Mouse (Mus musculus) stomach, embryonic 16.5 days (tissue): ENCODE measurements at regions not wholly inside any gene's neighbourhood (a gene's known extent, or its start where the extent isn't known, plus 50 kb on each side); places are given as distances from the start of the nearest gene placed in this dataset.

Experiments
- ATAC-seq: fragments of 200-750 bp; cut with Nextera tagmentation; 2 replicates; pipeline ENCODE4 v1.8.0; 2017; ENCODE audit warnings: moderate number of reproducible peaks, moderate TSS enrichment; ENCODE audit not compliant: insufficient read depth, low FRiP score
- H3K27ac ChIP-seq: fragments of 300-500 bp; sonication (generic); 2 replicates; pipeline ENCODE4 v1.5.1; 2014; ENCODE audit warnings: low read length
- H3K27me3 ChIP-seq: fragments of 300-500 bp; sonication (generic); 2 replicates; pipeline ENCODE4 v1.6.1; 2014; ENCODE audit warnings: low read length, control low read depth, mixed read lengths; ENCODE audit not compliant: control insufficient read depth, insufficient read depth
- H3K36me3 ChIP-seq: fragments of 300-500 bp; sonication (generic); 2 replicates; pipeline ENCODE4 v1.6.1; 2014; ENCODE audit warnings: low read length; ENCODE audit not compliant: control insufficient read depth, insufficient read depth
- H3K4me1 ChIP-seq: fragments of 300-500 bp; sonication (generic); 2 replicates; pipeline ENCODE4 v1.6.1; 2014; ENCODE audit warnings: low read length, control low read depth, mixed read lengths; ENCODE audit not compliant: control insufficient read depth, insufficient read depth
- H3K4me2 ChIP-seq: fragments of 300-500 bp; sonication (generic); 2 replicates; pipeline ENCODE4 v1.6.1; 2014; ENCODE audit warnings: low read depth, low read length, mixed read lengths
- H3K4me3 ChIP-seq: fragments of 300-500 bp; sonication (generic); replicated peaks from 2 replicates; pipeline ENCODE4 v1.5.1; 2014; ENCODE audit warnings: mild to moderate bottlenecking, low read length
- H3K9ac ChIP-seq: fragments of 300-500 bp; sonication (generic); 2 replicates; pipeline ENCODE4 v1.6.1; 2014; ENCODE audit warnings: low read length
- H3K9me3 ChIP-seq: fragments of 300-500 bp; sonication (generic); replicated peaks from 2 replicates; pipeline ENCODE4 v1.6.1; 2016; ENCODE audit warnings: low read length, control low read depth; ENCODE audit not compliant: control insufficient read depth
- WGBS: fragments of 180-500 bp; shearing (Covaris S2); extraction: QIAGEN DNeasy Blood & Tissue Kit; methylation state at CpG from one replicate; pipeline ENCODE4 v1.1.7; 2014; 5-methylcytosine and 5-hydroxymethylcytosine counted together

DNA sequence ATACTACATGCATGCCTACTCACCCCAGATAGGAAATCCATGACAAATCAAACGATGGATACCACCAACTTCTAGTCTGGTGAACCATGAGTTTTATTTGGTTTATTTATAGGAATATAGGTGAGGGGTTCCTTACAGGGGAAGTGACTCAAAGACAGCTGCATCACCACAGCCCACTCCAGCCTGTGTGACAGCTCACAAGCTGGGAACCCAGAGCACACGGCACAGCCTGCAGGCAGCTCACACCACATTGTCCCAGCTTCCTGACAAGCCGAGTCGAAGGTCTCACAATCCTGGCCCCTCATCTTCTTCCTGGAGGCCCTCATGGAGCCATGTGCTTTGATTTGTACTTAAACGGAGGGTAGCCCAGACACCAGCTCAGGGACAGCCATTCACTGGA, 214.7 kb downstream of the Cog6 start:
- Histone ChIP-seq H3K9me3 (peaks cover 3% of the 10 kb centered on the region; the same call in 1 of the 2 replicates), H3K9ac (no peak overlapping the region), H3K27ac (no peak overlapping the region), H3K4me3 (no peak overlapping the region), H3K4me2 (no peak overlapping the region), H3K36me3 (no peaks in the 10 kb centered on the region), H3K4me1 (no peaks in the 10 kb centered on the region), H3K27me3 (no peaks in the 10 kb centered on the region)
- WGBS = 69% methylated on average over 5 of the region's 5 CpGs
- no peak for ATAC-seq

DNA sequence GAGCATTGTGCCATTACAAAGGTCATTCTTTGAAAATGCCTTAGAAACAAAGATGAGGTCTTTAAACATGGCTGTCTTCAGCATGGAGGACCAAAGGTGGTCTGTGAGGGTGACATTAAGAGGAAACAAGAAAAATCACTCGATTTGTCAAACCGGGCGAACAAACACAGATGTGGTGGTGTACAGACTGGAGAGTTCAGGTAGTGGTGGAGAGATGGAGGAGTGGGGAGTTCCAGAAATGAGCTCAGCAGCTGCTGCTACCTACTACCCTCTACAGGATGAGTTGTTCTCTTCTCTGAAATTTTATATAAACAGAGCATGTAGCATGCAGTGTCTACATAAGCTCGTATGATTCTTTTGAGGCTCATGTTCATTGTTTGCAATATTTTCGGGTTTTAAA, 215.6 kb downstream of the Cog6 start:
- Histone ChIP-seq H3K27ac (no peak overlapping the region), H3K36me3 (no peaks in the 10 kb centered on the region), H3K4me3 (no peak overlapping the region), H3K9me3 (peaks cover 3% of the 10 kb centered on the region; the same call in 1 of the 2 replicates), H3K4me1 (no peaks in the 10 kb centered on the region), H3K4me2 (no peak overlapping the region), H3K27me3 (no peaks in the 10 kb centered on the region), H3K9ac (no peak overlapping the region)
- no peak for ATAC-seq
- 85% methylated on average over 5 of the region's 5 CpGs for WGBS

DNA sequence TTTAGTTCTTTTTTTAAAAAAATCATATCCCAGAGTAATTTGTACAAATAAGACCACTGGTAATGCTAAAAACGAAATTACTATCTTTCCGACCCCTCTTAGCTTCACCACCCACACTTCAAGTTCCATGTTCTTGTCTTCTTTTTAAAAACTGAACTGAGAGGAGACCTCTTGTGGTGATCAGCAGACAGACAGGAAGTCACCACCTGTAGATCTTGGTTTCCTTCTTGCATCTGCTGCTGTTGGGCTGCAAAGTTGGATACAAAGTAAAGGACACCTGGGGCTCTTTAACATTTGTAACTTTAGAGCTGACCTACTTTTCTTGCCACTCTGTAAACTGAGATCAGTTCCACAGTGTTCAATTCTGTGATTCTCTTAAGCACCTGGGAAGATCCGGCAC, 216.4 kb downstream of the Cog6 start:
- ATAC-seq = no peak
- H3K27me3 ChIP-seq = no peaks in the 10 kb centered on the region
- no peak overlapping the region for H3K27ac ChIP-seq
- H3K36me3 ChIP-seq = no peaks in the 10 kb centered on the region
- no peak overlapping the region for H3K4me2 ChIP-seq
- WGBS = 75% methylated on average over 3 of the region's 3 CpGs
- H3K4me1 ChIP-seq = no peaks in the 10 kb centered on the region
- H3K9me3 ChIP-seq = peaks cover 3% of the 10 kb centered on the region; the same call in 1 of the 2 replicates
- H3K4me3 ChIP-seq = no peak overlapping the region
- no peak overlapping the region for H3K9ac ChIP-seq

DNA sequence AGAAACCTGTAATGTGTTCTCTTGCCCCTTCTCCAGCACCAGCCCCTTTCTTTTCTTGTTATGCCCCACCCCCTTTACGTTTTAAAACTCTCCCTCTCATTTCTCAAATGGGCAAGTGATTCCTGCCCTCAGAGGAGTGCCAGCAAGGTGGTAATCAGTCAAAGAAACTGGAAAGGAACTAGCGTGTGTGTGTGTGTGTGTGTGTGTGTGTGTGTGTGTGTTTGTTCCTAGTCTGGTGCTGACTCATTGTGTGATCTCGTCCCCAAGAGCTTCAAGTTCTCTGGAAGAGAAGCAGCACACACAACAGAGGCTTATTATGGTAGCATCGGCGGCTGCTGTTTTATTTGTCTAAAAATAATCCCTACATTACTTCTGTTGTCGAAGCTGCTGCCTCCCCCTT, 219.2 kb downstream of the Cog6 start:
- H3K27ac ChIP-seq = no peak overlapping the region
- H3K9me3 ChIP-seq = peaks cover 3% of the 10 kb centered on the region; the same call in 1 of the 2 replicates
- H3K36me3 ChIP-seq = no peaks in the 10 kb centered on the region
- H3K4me2 ChIP-seq = no peak overlapping the region
- H3K4me3 ChIP-seq = no peak overlapping the region
- H3K27me3 ChIP-seq = no peaks in the 10 kb centered on the region
- H3K4me1 ChIP-seq = no peaks in the 10 kb centered on the region
- 14% methylated on average over 6 of the region's 6 CpGs for WGBS
- H3K9ac ChIP-seq = no peak overlapping the region
- ATAC-seq = no peak

DNA sequence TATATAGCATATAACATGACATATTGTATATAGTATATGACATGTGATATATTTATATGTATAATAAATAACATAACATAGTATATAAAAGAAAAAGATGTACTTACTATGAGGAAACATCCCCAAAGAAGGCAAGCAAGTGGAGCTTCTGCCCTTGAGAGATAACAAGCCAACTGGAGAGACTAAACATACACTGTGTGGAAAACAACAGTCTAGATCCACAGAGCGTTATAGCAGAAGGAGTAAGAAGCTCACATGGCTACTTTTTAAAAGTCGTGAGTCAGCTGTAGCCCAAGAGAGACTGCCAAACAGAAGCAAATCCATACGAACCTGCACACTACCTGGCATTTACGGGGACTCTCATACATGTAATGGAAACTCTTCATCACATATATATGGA, 219.9 kb downstream of the Cog6 start:
- Histone ChIP-seq H3K27me3 (no peaks in the 10 kb centered on the region), H3K9ac (no peak overlapping the region), H3K27ac (no peak overlapping the region), H3K9me3 (peaks cover 3% of the 10 kb centered on the region; the same call in 1 of the 2 replicates), H3K4me3 (no peak overlapping the region), H3K4me1 (no peaks in the 10 kb centered on the region), H3K4me2 (no peak overlapping the region), H3K36me3 (no peaks in the 10 kb centered on the region)
- ATAC-seq = no peak
- 76% methylated on average over 4 of the region's 4 CpGs for WGBS

DNA sequence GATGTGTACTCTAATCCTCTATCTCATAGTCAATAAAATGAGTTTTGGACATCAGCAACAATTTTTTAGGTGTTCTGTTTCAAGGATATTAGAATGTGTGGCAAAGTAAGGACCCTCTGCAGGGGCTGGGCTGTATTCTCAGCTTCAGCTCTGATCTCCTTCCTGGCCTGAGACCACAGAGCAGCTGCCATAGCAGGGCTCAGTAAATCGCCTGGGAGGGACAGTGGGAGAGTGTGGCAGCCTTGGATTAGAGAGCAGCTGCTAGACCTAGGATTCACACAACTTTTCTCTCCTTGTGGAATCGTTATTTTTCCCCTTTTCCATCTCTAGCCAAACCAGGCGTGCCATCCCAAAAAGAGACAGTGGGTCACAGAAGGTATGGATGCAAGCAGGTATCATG, 222.8 kb downstream of the Cog6 start:
- Histone ChIP-seq H3K4me1 (no peaks in the 10 kb centered on the region), H3K4me3 (no peak overlapping the region), H3K9me3 (no peaks in the 10 kb centered on the region), H3K27ac (no peak overlapping the region), H3K4me2 (no peak overlapping the region), H3K27me3 (no peaks in the 10 kb centered on the region), H3K36me3 (no peaks in the 10 kb centered on the region), H3K9ac (no peak overlapping the region)
- no peak for ATAC-seq
- 73% methylated on average over 3 of the region's 3 CpGs for WGBS

DNA sequence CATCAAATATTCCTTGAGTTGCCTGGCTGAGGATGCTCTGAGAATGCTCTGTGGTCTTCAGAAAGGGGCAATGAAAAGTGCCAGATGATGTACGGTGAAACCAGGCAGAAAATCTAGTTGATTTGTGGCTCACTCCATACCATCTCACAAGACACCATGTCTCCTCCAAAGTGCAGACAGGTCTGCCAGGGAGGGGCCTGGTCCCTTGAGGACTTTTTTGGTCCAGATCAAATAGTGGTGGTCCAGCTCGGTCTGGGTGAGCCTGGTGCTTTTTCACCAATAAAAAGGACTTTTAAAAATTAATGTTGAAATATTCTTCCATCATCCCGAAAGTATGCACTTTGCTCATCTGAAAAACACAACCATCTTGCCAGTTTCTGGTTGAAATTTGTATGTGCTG, 224.2 kb downstream of the Cog6 start:
- Histone ChIP-seq H3K9ac (no peak overlapping the region), H3K27me3 (no peaks in the 10 kb centered on the region), H3K9me3 (no peaks in the 10 kb centered on the region), H3K27ac (no peak overlapping the region), H3K4me1 (no peaks in the 10 kb centered on the region), H3K4me2 (no peak overlapping the region), H3K4me3 (no peak overlapping the region), H3K36me3 (no peaks in the 10 kb centered on the region)
- 86% methylated on average over 3 of the region's 3 CpGs for WGBS
- no peak for ATAC-seq

DNA sequence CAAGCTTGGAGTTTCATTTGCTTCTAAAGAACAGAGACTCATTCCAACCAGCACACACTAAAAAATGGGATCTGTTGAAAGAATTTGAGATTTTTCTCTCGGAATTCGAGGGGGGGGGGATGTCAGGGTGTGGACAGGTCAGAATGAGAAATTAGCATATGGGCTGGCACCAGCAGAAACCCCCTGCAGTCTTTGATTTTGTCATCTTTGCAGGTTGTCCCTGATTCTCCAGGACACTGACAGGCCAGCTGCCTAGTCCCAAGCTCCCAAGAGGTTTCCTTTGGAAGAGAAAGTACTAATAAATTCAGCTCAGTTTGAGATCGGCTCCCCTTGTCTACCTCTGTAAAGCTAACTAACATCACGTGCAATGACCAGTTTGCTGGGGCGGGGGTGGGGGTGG, 224.9 kb downstream of the Cog6 start:
- Histone ChIP-seq H3K4me1 (no peaks in the 10 kb centered on the region), H3K9ac (no peak overlapping the region), H3K4me2 (no peak overlapping the region), H3K4me3 (no peak overlapping the region), H3K27me3 (no peaks in the 10 kb centered on the region), H3K27ac (no peak overlapping the region), H3K36me3 (no peaks in the 10 kb centered on the region), H3K9me3 (no peaks in the 10 kb centered on the region)
- WGBS = 50% methylated on average over 5 of the region's 5 CpGs
- no peak for ATAC-seq

DNA sequence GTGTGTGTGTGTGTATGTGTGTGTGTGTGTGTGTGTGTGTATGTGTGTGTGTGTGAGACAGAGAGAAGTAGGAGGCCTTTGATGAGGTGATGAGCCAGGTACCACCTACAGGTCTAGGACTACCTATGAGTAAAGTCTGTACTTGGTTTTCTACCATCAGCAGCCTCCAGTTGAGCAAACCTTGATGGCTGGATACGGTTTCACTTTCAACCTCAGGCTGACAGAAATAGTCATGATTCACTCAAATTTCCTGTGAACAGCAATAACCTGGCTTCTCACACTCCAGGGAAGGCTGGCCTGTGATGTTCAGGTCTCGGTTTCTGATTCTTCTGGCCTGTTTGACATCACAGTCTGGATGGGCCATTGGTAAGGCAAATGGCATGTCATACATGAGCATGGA, 226.1 kb downstream of the Cog6 start:
- H3K4me1 ChIP-seq = no peaks in the 10 kb centered on the region
- H3K27ac ChIP-seq = no peak overlapping the region
- no peak overlapping the region for H3K4me3 ChIP-seq
- H3K9ac ChIP-seq = no peak overlapping the region
- 89% methylated on average over 2 of the region's 2 CpGs for WGBS
- ATAC-seq = no peak
- no peak overlapping the region for H3K4me2 ChIP-seq
- H3K9me3 ChIP-seq = no peaks in the 10 kb centered on the region
- no peaks in the 10 kb centered on the region for H3K27me3 ChIP-seq
- H3K36me3 ChIP-seq = no peaks in the 10 kb centered on the region
